8 mouse cellular contexts compared by ENCODE assay signal in the genomic region with DNA sequence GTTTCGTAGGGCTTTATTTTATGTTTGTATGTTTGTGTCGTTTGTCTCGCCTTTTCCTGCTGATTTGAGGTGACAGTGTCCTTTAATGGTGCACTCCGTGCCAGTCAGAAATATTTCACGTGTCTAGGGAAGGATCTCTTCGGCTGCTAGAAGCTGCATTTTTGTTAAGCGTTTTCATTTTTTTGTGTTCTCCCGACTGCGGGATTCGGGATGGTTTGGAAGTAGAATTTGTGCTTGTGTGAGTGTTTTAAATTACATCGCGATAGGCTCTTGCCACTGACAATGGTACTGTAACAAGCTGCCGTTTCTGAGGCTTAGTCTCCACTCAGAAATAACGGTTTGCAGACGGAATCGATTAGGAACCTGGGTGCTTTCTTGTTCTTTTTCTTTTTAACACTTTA. TPM values are rescaled to one million over a fixed set of nuclear protein-coding genes. Genes with fewer than 3 reads are reported as not detected.
DNase-seq lines count a peak whose midpoint lies in the region; ATAC-seq and TF ChIP-seq lines count a peak whose summit lies in the region.

No protein-coding gene starts in this region.

- H3K36me3 ChIP-seq in forebrain, embryonic 14.5 days (ENCODE audit: control insufficient read depth, insufficient read depth, low read length), result peaks cover 9% of the 10 kb centered on the region; the same call in 1 of the 2 replicates
- peaks cover 25% of the 10 kb centered on the region for H3K36me3 ChIP-seq in liver, embryonic 12.5 days

- ATAC-seq in forebrain, embryonic 14.5 days, result no peak
- no peak for ATAC-seq in liver, embryonic 12.5 days
- no peak for ATAC-seq in monocyte, adult 5-6 weeks (replicated peaks; ENCODE audit: insufficient number of reproducible peaks, low FRiP score, low TSS enrichment, poor library complexity, severe bottlenecking)

- no peaks in the 10 kb centered on the region for H3K9me3 ChIP-seq in forebrain, embryonic 14.5 days (replicated peaks; ENCODE audit: control insufficient read depth, low read length)
- no peaks in the 10 kb centered on the region for H3K9me3 ChIP-seq in liver, embryonic 12.5 days (replicated peaks)

- peak overlapping the region; percentile 70 for H3K4me2 ChIP-seq in forebrain, embryonic 14.5 days (ENCODE audit: low read length)
- peak overlapping the region; percentile 86 for H3K4me2 ChIP-seq in liver, embryonic 12.5 days

- 1% methylated on average over 16 of the region's 16 CpGs for WGBS in forebrain, embryonic 14.5 days
- under 1% methylated on average over 16 of the region's 16 CpGs for WGBS in liver, embryonic 12.5 days (ENCODE audit: insufficient replicate concordance)

- H3K9ac ChIP-seq in forebrain, embryonic 14.5 days (ENCODE audit: low read length), result peak overlapping the region; percentile 68
- peak overlapping the region; percentile 82 for H3K9ac ChIP-seq in liver, embryonic 12.5 days

- peak overlapping the region; percentile 77 for H3K4me3 ChIP-seq in forebrain, embryonic 14.5 days (ENCODE audit: low read depth, low read length)
- peak overlapping the region; percentile 88 for H3K4me3 ChIP-seq in liver, embryonic 12.5 days

- no peaks in the 10 kb centered on the region for H3K27me3 ChIP-seq in forebrain, embryonic 14.5 days (replicated peaks; ENCODE audit: control insufficient read depth, insufficient read depth, low read length)
- peaks cover 17% of the 10 kb centered on the region; the same call in 1 of the 2 replicates for H3K27me3 ChIP-seq in liver, embryonic 12.5 days (replicated peaks)

- TF ChIP-seq CTCF in brain, embryonic 14.5 days (IDR thresholded peaks at IDR 0.05; ENCODE audit: borderline replicate concordance, extremely low read depth, insufficient read depth, insufficient read length), result no peak

- DNase-seq in layer of hippocampus, postnatal 10 days (ENCODE audit: low spot score in 2 of 2), result peak; percentile 17 to 33
- DNase-seq in layer of hippocampus, postnatal 25 days (ENCODE audit: extremely low spot score in 1 of 2, low spot score in 1 of 2), result no peak
- DNase-seq in brain, embryonic 14.5 days (ENCODE audit: low read depth), result peak; percentile 66
- peak; percentile 49 for DNase-seq in forebrain, embryonic 14.5 days (ENCODE audit: low spot score)
- DNase-seq in urinary bladder, adult 18-20 months (ENCODE audit: low spot score in 2 of 2), result no peak
- DNase-seq in layer of hippocampus, adult 11-12 months (ENCODE audit: low spot score), result no peak

- no peak overlapping the region for H3K27ac ChIP-seq in forebrain, embryonic 14.5 days (ENCODE audit: low read depth, low read length)
- peak overlapping the region; percentile 87 for H3K27ac ChIP-seq in liver, embryonic 12.5 days

- TF ChIP-seq POLR2A in brain, embryonic 14.5 days (IDR thresholded peaks at IDR 0.05; ENCODE audit: borderline replicate concordance, extremely low read depth, insufficient read depth, insufficient read length, poor library complexity, severe bottlenecking), result no peak

- peaks cover 31% of the 10 kb centered on the region for H3K4me1 ChIP-seq in forebrain, embryonic 14.5 days (ENCODE audit: control insufficient read depth, insufficient read depth, low read length)
- peaks cover 34% of the 10 kb centered on the region for H3K4me1 ChIP-seq in liver, embryonic 12.5 days

RNA-seq across cellular contexts. Expression of gene Rab30, which starts 0.9 kb away (rescaled TPM):
- total RNA-seq in layer of hippocampus, postnatal 10 days (2021), result 10 to 100 TPM; 43.7 to 44.0 TPM
- total RNA-seq in layer of hippocampus, postnatal 25 days (2021), result 10 to 100 TPM; 43.2 to 49.1 TPM
- 9.9 and 12.9 TPM in 2 replicates for polyA plus RNA-seq in brain, embryonic 14.5 days (2012; rRNA removed)
- polyA plus RNA-seq in forebrain, embryonic 14.5 days (2014; fragmentation: Nextera tagmentation; extraction: Ambion mirVana), result 25.9 and 27.5 TPM in 2 replicates
- 6.2 and 7.9 TPM in 2 replicates for polyA plus RNA-seq in liver, embryonic 12.5 days (2016; fragmentation: Nextera tagmentation; extraction: Ambion mirVana)
- 4.2 to 8.3 TPM (median 8.1 TPM) in 3 replicates for total RNA-seq in monocyte, adult 5-6 weeks (2017)

Comparison
In these comparisons a context has a peak if more than half of its experiments do, and no peak if none do; other contexts are left out.
1. DNase-seq: peak in layer of hippocampus, postnatal 10 days (2 of 2), brain, embryonic 14.5 days (single experiment) and forebrain, embryonic 14.5 days (single experiment); none in layer of hippocampus, postnatal 25 days (0 of 2), urinary bladder, adult 18-20 months (0 of 2) and layer of hippocampus, adult 11-12 months (single experiment).